Mouse (Mus musculus) neural tube, embryonic 15.5 days (tissue): ENCODE measurements around the gene Fam181a. TPM values are rescaled to one million over a fixed set of nuclear protein-coding genes. Genes with fewer than 3 reads are reported as not detected.

Experiments
- ATAC-seq: fragments of 200-750 bp; cut with Nextera tagmentation; 2 replicates; pipeline ENCODE4 v1.8.0; 2017; ENCODE audit warnings: mild to moderate bottlenecking, moderate TSS enrichment, moderate library complexity; ENCODE audit not compliant: low FRiP score
- H3K27ac ChIP-seq: fragments of 300-500 bp; sonication (generic); replicated peaks from 2 replicates; pipeline ENCODE4 v1.5.1; 2015; ENCODE audit warnings: mild to moderate bottlenecking, inconsistent platforms
- H3K27me3 ChIP-seq: fragments of 300-500 bp; sonication (generic); replicated peaks from 2 replicates; pipeline ENCODE4 v1.6.1; 2015; ENCODE audit warnings: inconsistent platforms
- H3K36me3 ChIP-seq: fragments of 300-500 bp; sonication (generic); 2 replicates; pipeline ENCODE4 v1.6.1; 2015; ENCODE audit warnings: inconsistent platforms
- H3K4me1 ChIP-seq: fragments of 300-500 bp; sonication (generic); 2 replicates; pipeline ENCODE4 v1.6.1; 2015; ENCODE audit warnings: inconsistent platforms
- H3K4me2 ChIP-seq: fragments of 300-500 bp; sonication (generic); 2 replicates; pipeline ENCODE4 v1.6.1; 2015; ENCODE audit warnings: inconsistent platforms, mild to moderate bottlenecking, moderate library complexity
- H3K4me3 ChIP-seq: fragments of 300-500 bp; sonication (generic); replicated peaks from 2 replicates; pipeline ENCODE4 v1.5.1; 2015; ENCODE audit warnings: mild to moderate bottlenecking, inconsistent platforms
- H3K9ac ChIP-seq: fragments of 300-500 bp; sonication (generic); replicated peaks from 2 replicates; pipeline ENCODE4 v1.6.1; 2015; ENCODE audit warnings: mild to moderate bottlenecking, inconsistent platforms
- H3K9me3 ChIP-seq: fragments of 300-500 bp; sonication (generic); replicated peaks from 2 replicates; pipeline ENCODE4 v1.6.1; 2016; ENCODE audit warnings: inconsistent platforms
- WGBS: fragments of 180-500 bp; shearing (Covaris S2); methylation state at CpG from one replicate; pipeline ENCODE4 v1.1.7; 2015; ENCODE audit warnings: mixed read lengths; 5-methylcytosine and 5-hydroxymethylcytosine counted together
- polyA plus RNA-seq: library from polyadenylated mRNA; unstranded; fragments of >200 nt; fragmentation: Nextera tagmentation; extraction: Ambion mirVana; gene quantifications from 2 replicates; pipeline ENCODE4 v1.2.1, GENCODE M21; 2015

Gene Fam181a
- polyA plus RNA-seq: 4.9 and 6.9 TPM in 2 replicates

DNA sequence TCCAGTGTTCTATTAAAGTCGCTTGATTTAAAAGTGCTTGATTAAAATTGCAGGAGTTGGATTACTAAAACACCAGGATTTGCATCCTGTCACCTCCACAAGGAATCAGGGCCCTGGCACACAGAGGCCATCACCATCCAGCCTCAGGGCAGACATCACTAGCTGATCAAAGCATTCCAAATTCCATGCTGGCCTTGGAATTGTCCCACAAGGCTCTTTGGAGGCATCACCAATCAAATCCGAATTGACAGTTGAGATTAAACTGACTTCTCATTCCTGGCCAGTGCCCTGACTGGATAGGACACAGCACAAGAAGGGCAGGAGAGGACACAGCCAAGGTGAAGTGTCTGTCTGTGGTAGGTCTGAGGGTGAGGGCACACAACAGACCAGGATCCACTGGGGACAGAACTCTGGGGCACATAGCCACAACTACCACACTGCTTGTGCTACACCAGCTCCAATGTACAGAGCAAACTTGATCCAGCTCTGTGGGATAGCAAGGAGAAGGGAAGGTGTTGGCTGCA, at the start of gene Fam181a:
Gene Fam181a, plus strand, starts transcription at position 232 of the 524 bp plus-strand sequence.
- no peak for ATAC-seq
- Histone ChIP-seq H3K27ac (no peak within 1 kb of the TSS), H3K36me3 (no peaks in the 10 kb centered on the region), H3K9me3 (no peaks in the 10 kb centered on the region), H3K4me2 (no peak within 1 kb of the TSS), H3K4me1 (peaks cover 35% of the 10 kb centered on the region), H3K4me3 (no peak within 1 kb of the TSS), H3K27me3 (peaks cover 4% of the 10 kb centered on the region; the same call in 1 of the 2 replicates), H3K9ac (no peak within 1 kb of the TSS)
- 87% methylated on average over 2 of the region's 2 CpGs for WGBS

DNA sequence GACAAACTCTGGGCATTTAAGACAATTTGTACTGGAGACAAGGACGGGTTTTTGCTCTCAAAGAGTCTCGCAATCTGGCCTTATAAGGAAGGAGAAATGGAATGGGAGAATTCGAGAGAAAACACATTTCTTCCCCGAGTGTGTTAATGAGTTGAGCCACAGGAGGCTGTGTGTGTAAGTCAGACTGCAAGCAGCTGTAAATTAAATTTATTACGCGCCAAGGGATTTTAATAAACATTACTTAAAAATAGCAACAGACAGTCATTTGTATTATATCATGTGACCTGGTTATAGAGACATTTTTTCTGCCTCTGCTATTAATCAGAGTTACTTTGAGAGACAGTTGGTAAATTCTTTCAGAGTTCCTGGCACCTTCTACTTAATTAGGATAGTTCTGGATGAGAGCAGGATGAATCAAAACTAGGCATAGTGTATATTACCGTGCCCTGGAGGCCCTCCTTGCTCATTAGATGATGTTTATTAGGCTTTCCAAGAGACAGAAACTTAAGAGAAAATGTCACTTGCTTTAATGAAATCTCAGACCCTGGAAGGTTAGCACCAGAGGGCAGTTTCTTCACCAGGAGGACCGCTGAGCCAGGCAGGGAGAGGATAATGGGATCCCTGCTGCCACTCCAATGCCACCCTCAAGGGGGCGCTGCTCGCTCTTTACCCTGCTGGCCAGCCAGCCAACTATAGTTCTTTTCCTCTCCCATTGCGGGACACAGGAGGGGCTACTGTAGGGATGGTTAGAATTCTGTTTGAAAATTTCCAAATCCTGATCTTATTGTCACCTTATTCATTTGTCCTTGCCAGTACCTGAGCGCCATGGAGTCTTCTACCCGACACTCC, 48.5 kb upstream of the Fam181a start:
- Histone ChIP-seq H3K4me3 (no peak overlapping the region), H3K27me3 (no peaks in the 10 kb centered on the region), H3K4me2 (no peak overlapping the region), H3K9ac (no peak overlapping the region), H3K9me3 (no peaks in the 10 kb centered on the region), H3K36me3 (no peaks in the 10 kb centered on the region), H3K4me1 (peaks cover 10% of the 10 kb centered on the region), H3K27ac (peak overlapping the region; percentile 48)
- 0 out of 2 replicates have a peak, but pooled peaks have one; percentile 60 for ATAC-seq
- WGBS: 47% methylated on average over 13 of the region's 13 CpGs

DNA sequence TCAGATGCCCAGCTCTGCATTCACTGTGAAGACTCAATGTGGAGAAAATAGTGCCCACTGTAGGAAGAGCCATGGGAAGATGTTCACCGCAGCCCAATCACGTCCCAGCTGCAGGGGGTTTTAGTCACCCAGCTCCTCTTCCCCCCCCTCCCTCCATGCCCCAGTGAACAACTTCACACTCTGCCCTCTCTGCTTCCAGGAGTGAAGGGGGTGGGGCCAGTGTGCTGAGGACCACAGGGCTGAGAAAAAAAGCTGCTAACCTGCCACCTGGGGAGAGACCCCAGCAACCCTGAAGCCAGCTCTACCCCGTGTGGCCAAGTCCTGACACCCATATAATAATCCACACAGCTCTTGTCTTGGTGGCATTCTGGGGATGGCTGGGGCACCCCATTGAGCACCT, 44.2 kb upstream of the Fam181a start:
- Histone ChIP-seq H3K9me3 (no peaks in the 10 kb centered on the region), H3K27me3 (no peaks in the 10 kb centered on the region), H3K27ac (no peak overlapping the region), H3K9ac (no peak overlapping the region), H3K36me3 (no peaks in the 10 kb centered on the region), H3K4me3 (no peak overlapping the region), H3K4me2 (no peak overlapping the region), H3K4me1 (peaks cover 9% of the 10 kb centered on the region)
- WGBS: 50% methylated on average over 3 of the region's 3 CpGs
- no peak for ATAC-seq

DNA sequence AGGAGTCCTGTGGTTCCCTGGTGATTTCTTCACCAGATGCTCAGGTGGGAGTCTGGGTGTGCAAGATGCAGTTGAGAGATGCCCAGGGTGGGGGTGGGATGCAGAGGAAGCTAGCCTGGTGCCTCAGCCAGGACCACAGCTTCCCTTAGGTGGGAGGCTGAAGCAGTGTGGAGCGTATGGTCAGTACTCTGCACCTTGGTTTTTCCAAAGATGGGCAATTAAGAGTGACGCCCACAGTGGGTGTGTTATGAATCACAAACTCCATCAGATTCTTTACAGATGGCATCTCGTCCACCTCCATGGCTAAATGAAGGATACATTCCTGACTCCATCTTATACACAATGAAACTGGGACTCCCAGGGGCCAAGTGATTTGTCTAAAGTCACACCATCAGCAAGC, 38.6 kb upstream of the Fam181a start:
- 93% methylated on average over 3 of the region's 3 CpGs for WGBS
- Histone ChIP-seq H3K27ac (no peak overlapping the region), H3K9me3 (no peaks in the 10 kb centered on the region), H3K4me1 (no peaks in the 10 kb centered on the region), H3K36me3 (no peaks in the 10 kb centered on the region), H3K9ac (no peak overlapping the region), H3K27me3 (no peaks in the 10 kb centered on the region), H3K4me2 (no peak overlapping the region), H3K4me3 (no peak overlapping the region)
- no peak for ATAC-seq

DNA sequence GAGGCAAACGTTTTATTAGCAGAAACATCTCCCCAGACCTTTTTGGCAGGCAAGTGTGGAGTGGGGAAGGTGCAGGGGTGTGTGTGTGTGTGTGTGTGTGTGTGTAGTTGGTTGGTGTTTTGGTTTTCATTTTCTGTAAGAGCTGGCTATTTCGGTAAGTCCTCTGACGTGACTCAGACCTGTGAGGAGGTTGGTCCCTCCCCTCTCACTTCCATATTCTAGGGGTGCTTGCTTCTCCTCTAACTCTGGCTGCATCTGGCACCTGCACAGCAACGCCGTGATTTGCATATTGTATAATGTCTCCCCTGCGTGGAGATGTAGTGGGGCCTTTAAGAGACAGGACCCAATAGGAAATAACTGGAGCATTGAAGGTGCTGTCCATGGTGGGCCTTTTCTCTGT, 37.7 kb upstream of the Fam181a start:
- H3K36me3 ChIP-seq: no peaks in the 10 kb centered on the region
- H3K4me1 ChIP-seq: no peaks in the 10 kb centered on the region
- H3K4me2 ChIP-seq: no peak overlapping the region
- no peak overlapping the region for H3K4me3 ChIP-seq
- H3K9me3 ChIP-seq: no peaks in the 10 kb centered on the region
- H3K27me3 ChIP-seq: no peaks in the 10 kb centered on the region
- no peak overlapping the region for H3K9ac ChIP-seq
- ATAC-seq: no peak
- WGBS: 69% methylated on average over 6 of the region's 6 CpGs
- no peak overlapping the region for H3K27ac ChIP-seq

DNA sequence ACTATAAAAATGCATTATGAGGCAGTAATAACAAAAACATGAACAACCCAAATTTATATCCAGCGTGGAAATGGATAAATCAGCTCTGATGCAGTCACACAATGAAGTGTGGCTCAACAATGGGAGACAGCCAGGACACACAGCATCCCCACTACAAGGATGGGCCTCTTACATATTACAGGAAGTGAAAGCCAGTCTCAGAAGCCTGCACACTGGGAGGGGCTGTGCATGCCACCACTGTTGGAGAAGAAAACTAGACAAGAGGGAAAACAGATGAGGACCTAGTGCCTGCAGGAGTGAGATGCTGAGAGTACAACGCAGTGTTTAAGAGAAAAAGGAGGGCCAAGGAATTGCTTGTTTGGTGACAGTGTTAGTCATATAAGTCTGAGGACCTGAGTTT, 37.0 kb upstream of the Fam181a start:
- Histone ChIP-seq H3K9me3 (no peaks in the 10 kb centered on the region), H3K9ac (no peak overlapping the region), H3K4me2 (no peak overlapping the region), H3K36me3 (no peaks in the 10 kb centered on the region), H3K4me3 (no peak overlapping the region), H3K4me1 (no peaks in the 10 kb centered on the region), H3K27me3 (no peaks in the 10 kb centered on the region), H3K27ac (no peak overlapping the region)
- no peak for ATAC-seq
- 83% methylated on average over 2 of the region's 2 CpGs for WGBS

DNA sequence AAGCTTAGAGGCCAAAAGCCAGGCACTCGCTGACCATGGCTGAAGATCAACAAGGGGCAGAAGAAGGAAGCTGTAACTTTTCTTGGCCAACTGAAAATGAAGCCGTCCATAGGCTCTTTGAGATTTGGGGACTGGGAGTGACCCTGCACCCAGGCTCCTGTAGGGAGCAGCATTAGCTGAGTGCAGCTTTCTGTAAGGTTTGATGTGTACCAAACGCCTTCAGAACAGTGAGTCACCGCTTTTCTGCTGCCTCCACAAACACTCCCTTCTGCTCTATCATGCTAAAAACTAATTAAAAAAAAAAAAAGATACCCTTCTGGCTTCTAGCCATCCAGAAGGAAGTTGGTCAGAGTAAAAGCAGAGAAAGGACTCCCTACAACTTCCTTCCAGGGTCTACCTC, 34.4 kb upstream of the Fam181a start:
- no peaks in the 10 kb centered on the region for H3K9me3 ChIP-seq
- H3K9ac ChIP-seq: no peak overlapping the region
- H3K27ac ChIP-seq: no peak overlapping the region
- no peaks in the 10 kb centered on the region for H3K4me1 ChIP-seq
- no peaks in the 10 kb centered on the region for H3K36me3 ChIP-seq
- H3K27me3 ChIP-seq: no peaks in the 10 kb centered on the region
- ATAC-seq: no peak
- H3K4me2 ChIP-seq: no peak overlapping the region
- WGBS: 82% methylated on average over 4 of the region's 4 CpGs
- no peak overlapping the region for H3K4me3 ChIP-seq

DNA sequence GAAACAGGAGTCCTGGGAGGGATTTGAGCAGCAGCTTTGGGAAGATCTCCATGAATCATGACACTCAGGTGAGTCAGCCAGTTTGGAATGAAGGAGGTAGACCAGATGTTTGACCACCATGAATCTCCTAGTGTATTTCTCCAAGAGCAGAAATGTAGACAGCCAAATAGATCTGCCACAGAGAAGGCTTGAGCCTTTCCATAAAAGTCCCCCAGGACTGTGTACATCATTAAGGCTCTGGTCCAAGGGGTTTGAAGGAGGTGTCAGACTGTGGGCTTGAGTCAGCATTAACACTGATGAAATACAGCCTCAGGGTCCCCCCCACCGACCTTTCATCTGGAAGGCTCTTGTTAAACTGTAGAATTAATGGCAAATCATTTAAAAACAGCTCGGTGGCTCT, 29.3 kb upstream of the Fam181a start:
- Histone ChIP-seq H3K9ac (no peak overlapping the region), H3K4me3 (no peak overlapping the region), H3K27me3 (no peaks in the 10 kb centered on the region), H3K36me3 (no peaks in the 10 kb centered on the region), H3K9me3 (no peaks in the 10 kb centered on the region), H3K4me1 (0 out of 2 replicates have a peak, but pooled peaks cover 3% of the 10 kb centered on the region), H3K27ac (no peak overlapping the region), H3K4me2 (no peak overlapping the region)
- WGBS: 55% methylated on average over 2 of the region's 2 CpGs
- ATAC-seq: no peak

DNA sequence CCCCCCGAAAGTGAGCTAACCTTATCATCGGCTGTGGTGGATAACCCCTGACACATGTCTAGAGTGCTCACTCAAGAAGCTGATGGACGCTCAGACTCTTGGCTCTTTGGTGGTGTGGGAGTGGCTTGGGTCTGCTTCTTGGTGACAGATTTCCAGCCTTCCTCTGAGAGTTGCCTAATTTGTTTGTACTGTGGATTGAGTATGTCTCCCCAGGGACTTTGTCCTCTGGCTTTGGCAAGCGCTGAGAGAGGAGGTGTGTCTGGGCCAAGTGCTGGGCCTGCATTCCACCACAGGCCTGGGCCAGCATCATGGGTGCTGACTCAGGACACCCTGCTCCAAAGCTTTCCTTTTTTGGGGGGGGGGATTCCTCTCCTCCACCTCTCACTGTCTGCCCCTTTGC, 28.9 kb upstream of the Fam181a start:
- peak; percentile 31; the same call in 1 of the 2 replicates for ATAC-seq
- H3K9ac ChIP-seq: no peak overlapping the region
- 53% methylated on average over 4 of the region's 4 CpGs for WGBS
- H3K9me3 ChIP-seq: no peaks in the 10 kb centered on the region
- H3K4me3 ChIP-seq: no peak overlapping the region
- H3K4me1 ChIP-seq: 0 out of 2 replicates have a peak, but pooled peaks cover 3% of the 10 kb centered on the region
- no peak overlapping the region for H3K27ac ChIP-seq
- no peak overlapping the region for H3K4me2 ChIP-seq
- H3K27me3 ChIP-seq: no peaks in the 10 kb centered on the region
- no peaks in the 10 kb centered on the region for H3K36me3 ChIP-seq

DNA sequence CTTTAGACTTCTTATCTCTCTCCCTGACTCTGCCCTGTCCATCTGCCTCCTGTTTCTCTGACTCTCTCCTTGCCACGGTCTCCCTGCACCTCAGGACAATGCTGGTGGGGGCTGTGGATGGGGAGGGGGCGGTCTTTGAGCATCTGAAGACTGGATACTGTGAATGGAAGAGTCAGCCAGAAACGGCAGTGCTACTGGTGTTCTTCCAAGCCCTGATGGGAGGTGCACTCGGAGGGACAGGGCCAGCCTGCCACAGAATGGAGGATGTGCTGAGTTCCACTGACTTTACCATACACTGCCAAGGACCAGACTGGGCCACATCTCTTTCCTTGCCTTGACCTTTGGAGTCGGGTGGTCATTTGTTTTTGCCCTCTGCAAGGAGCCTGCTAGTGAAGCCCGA, 27.8 kb upstream of the Fam181a start:
- no peak for ATAC-seq
- no peaks in the 10 kb centered on the region for H3K36me3 ChIP-seq
- 0 out of 2 replicates have a peak, but pooled peaks cover 3% of the 10 kb centered on the region for H3K4me1 ChIP-seq
- no peaks in the 10 kb centered on the region for H3K9me3 ChIP-seq
- no peak overlapping the region for H3K4me2 ChIP-seq
- no peak overlapping the region for H3K9ac ChIP-seq
- H3K27me3 ChIP-seq: no peaks in the 10 kb centered on the region
- 66% methylated on average over 6 of the region's 6 CpGs for WGBS
- H3K27ac ChIP-seq: no peak overlapping the region
- no peak overlapping the region for H3K4me3 ChIP-seq

DNA sequence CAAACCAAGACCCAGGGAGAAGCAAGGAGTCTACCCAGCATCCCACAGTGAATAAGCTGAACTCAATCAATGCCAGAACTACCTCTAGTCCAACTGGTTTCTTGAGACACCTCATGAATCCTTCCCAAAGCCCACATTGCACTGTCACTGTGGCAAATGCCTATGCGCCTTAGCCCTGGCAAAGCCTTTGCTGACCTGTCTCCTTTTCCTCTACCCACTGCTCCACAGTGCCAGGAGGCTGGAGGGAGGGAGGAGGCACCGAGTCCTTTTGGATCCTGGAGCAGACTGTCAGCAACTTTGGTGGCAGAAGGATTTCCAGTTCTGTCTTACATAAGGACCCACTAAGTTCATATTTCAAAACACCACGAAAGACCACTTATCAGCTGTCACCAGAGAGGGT, 27.4 kb upstream of the Fam181a start:
- H3K36me3 ChIP-seq: no peaks in the 10 kb centered on the region
- no peak overlapping the region for H3K9ac ChIP-seq
- H3K9me3 ChIP-seq: no peaks in the 10 kb centered on the region

DNA sequence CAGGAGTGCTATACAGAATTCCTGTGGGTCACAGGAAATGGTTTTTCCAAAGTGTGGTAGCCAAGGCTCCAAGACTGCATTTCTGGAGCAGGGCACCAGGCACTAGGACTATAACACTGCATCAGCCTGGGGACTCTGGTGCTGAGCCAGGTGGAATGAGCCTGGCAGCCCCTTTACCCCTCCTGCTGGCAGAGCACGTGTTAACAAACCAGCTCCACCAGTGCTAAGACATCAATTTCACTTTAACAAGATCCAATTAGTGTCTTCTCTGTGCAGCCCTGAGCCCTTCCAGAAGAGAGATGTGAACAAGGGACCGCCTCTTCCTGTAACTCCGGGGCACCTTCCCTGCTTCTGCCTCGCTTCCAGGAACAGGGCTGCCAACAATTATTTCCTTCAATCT, 23.5 kb upstream of the Fam181a start:
- no peak overlapping the region for H3K4me3 ChIP-seq
- ATAC-seq: no peak; the same call in 1 of the 2 replicates
- H3K9me3 ChIP-seq: no peaks in the 10 kb centered on the region
- no peak overlapping the region for H3K27ac ChIP-seq
- WGBS: 63% methylated on average over 4 of the region's 4 CpGs
- no peaks in the 10 kb centered on the region for H3K27me3 ChIP-seq
- H3K4me1 ChIP-seq: no peaks in the 10 kb centered on the region
- no peak overlapping the region for H3K4me2 ChIP-seq
- H3K9ac ChIP-seq: no peak overlapping the region
- no peaks in the 10 kb centered on the region for H3K36me3 ChIP-seq

More for the DNA sequence above, 27.4 kb upstream of the Fam181a start:
- Histone ChIP-seq H3K4me2 (no peak overlapping the region), H3K27ac (no peak overlapping the region), H3K4me1 (0 out of 2 replicates have a peak, but pooled peaks cover 3% of the 10 kb centered on the region), H3K4me3 (no peak overlapping the region), H3K27me3 (no peaks in the 10 kb centered on the region)
- no peak for ATAC-seq
- WGBS: 94% methylated on average over 3 of the region's 3 CpGs
